Mouse (Mus musculus) kidney, postnatal 36 days (tissue): ENCODE measurements at regions not wholly inside any gene's neighbourhood (a gene's known extent, or its start where the extent isn't known, plus 50 kb on each side); places are given as distances from the start of the nearest gene placed in this dataset.

Experiments
- DNase-seq, 2 experiments: peaks; one replicate each; pipeline ENCODE4 v3.0.0; 2021 to 2022; ENCODE audit warnings: mixed read lengths in 2 of 2

DNA sequence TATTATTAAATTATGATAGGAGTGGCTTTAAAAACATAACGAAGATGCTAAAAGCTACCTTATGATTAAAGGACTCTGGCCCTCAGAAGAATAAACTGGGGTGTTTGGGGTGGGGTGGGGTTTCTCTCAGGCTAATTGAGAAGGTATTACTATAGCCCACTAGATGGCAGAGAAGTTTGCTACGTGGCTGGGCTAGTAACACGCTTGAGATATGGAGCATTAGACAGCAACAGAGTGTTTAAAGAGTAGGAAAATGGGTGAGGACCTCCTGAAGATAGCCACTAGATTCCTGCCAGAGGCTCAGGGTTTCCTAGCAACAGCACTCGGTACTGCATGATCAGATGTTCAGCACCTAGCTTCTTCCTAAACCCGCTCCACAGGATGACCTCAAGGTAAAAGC, 76.7 kb upstream of the Gpc5 start:
- DNase-seq = no peak

DNA sequence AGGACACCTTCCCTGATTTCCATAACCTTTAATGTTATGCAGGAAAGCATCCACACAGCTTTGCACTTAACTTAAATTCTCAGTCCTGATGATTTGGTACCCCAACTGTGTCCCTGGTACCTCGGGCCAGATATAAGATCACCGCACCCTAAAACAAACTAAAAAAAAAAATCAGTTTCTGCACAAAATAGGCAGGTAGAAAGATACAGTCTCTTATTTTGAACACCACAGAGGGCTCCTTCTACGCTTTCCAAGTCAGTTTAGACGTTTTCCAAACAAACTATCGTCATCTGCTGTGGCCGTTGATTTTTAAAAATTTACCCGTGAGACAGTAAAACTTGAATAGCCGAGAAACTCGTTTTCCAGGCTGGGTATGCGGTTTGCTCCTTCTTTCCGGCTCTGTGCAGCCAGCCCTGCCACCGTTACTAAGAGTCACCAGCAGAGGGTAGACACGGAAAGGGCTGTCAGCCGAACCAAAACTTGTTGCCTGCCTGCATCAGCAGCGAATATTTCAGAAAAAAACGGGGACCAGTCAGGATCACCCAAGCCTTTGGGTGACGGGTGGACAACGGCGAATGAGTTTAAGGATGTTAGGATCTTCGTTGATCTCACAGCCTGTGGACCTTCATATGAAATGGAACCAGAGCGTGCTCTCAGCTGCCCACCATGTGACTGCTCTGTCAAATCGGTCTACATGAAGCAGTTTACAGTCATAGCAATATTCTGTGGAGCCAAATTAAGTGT, 74.4 kb upstream of the Gpc5 start:
- peak; percentile 59 to 78 for DNase-seq

DNA sequence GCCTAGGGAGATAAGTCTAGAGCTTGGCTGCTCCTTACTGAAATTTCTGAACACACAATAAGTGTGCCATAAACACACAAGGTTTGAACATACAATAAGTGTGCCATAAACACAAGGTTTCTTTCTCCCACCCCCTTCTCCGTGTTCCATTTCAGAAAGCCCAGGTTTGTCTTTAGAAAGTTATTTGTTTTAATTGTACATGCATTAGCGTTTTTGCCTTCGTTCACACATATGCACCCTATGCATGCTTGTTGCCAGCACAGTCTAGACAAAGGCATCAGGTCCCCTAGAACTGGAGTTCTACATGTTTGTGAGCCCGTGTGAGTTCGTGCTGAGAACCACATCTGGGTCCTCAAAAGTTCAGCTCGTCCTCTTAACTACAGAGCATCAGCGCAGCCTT, 64.0 kb upstream of the Gpc5 start:
- DNase-seq = no peak

DNA sequence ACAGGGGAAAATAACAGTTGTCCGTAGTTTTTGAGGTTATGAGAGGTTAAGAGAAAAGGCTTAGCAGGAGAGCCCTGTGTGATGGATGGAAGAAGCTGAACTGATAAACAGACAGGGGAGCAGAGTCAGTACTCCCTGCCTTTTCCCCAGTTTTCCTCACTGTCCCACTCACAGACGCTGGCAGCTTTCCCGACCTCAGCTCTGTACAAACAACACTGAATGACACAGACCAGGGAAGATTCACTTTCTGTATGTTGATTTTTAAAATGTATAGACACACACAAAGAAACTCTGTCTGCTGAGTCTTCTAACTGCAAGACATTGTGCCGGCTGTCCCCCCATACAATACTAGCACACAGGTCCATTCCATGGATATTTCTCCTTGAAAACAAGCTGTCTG, 60.3 kb upstream of the Gpc5 start:
- no peak for DNase-seq

DNA sequence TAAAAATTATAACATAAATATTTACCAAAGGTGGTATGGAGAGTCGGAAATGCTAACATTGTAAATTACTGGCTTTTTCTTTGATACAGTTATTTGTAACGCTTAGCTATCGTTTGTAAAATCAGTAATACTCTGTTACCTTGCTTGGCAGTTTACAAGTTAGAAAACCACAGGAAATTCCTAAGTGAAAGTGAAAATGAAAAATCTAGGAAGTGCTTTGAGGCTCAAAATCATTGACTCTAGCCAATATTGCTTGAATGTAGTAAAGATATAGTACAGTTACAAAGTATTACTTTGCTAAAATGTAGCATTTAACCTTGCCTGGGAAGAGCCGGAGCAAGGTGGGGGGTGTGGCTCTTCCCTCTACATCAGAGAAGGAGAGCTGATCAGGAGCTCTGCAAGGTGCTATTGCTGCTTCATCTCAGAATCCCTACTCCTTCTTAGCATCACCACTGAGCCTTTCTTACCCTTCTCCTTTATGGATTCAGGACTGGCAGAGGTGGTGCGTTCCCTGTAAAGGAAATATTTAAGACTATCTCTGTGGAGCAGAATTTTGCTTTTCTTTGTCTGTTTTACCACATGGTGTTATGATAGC, 58.5 kb upstream of the Gpc5 start:
- no peak for DNase-seq

DNA sequence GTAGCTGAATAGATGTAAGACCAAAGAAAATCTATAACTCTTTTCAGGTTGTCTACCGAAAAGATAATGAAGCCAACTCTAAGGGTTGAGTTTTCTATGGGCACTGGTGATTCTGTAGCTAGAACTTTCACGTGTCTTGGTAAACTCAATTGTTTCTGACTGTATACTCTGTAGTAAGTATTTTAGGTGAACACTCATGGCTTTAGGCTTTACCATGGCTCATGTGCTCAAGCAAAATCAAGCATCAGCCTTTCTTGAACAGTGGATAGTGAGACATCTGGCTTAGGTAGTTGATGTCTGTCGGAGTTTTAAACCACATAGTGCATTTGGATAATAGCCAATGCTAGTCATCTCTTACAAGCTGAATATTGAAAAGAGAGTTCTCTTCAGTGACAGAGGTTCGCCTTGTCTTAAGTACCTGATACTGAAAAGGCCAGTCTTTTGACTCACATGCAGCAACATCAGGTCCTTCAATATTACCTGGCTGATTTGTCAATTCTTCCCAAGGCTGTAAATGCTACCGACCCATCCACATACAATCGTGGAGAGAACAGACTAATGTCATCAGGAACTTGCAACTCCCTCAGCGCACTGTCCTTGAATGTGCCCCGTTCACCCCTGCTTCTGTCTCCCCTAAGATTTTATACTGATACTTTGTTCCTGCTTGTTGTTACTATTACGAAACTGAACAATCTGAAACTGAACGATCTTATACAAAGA, 57.1 kb upstream of the Gpc5 start:
- no peak for DNase-seq

DNA sequence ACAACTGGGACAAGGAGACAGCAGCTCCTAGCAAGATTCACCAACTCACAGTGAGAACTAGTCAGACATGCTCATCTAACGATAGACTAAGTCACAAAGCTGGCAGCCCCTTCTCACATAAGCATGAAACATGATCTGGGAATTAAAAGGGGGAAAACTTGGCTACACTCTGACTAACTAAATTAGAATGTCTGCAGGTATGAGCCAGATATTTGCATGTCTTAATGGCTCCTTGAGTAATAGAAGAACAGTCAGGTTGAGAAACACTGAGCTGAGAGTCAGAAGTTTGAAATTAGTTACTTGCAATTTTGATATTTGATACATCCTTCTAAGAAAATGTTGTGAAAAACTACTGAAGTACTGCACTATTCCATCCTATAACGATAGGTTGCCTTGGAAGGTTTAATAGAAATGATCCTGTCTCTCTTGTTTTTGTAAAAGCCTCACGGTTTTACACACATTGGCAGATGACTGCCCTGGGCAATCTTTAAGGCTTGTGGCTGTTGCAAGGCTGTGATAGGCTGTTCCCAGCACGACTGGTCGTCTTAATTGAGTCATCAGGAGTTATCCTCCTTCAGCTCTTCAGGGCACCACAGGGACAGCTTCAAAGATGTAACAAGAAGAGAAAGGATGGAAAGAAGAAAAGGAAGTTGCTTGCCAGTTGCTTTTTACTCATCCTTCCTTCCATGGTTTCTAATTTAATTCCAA, 54.8 kb upstream of the Gpc5 start:
- no peak for DNase-seq

DNA sequence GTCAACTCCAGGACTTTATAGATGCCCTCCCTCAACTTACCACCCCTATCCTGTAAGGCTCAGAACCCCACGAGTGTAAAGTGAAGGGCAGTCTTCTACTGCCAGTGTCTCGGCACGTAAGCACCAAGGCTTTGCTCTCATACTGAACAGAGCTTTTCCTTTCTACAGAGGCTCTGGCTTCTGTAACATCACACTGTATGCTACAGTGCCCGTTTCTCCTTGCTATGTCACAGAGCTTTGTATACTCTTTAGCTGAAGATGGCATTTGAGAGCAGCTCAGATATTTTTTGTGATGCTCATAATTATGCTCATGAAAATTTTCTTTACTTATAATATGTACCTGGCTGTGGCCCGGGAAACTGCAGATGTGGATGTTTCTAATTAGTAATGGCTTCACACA, 53.2 kb upstream of the Gpc5 start:
- no peak for DNase-seq

DNA sequence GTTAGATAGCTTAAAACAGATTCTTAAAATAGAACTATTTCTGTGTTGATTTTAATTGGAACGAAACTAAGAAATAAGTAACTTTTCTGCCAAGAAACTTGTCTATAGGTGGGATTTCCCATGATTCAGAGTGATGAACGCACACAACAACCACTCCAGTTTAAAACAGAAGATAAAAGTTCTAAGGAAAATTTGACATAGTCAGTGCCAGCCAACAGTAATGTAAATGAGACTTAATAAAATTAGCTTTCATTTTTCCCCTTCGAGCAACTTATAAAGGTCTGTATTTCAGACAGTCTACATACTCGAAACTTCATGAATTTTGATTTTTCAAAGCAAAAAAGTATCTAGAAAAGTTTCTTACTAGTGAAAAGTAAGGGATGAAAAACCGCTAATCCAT, 52.5 kb upstream of the Gpc5 start:
- DNase-seq = no peak

DNA sequence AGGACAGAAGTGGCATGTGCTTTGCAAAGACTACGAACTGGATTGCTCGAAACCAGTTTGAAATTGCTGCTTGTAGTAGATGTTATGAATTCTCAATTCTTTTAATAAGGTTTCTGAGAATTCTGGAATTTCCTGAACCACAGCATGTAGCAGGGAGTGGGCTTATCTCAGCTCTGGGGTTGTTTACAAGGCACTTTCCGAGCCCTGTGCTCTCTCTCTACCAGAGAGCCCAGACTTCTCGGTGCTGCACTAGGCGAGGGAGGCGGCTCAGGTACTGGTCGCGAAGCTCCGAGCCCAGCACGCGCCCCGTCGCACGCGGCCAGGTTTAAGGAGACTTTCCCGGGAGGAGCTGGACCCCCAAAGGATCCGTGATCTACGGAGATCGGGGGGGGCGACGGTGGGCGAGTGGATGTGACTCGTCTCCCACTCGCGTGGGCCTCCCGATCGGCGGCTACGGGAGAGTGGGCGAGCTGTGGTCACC, 51.9 kb upstream of the Gpc5 start:
- DNase-seq = peak; percentile 8 to 58

DNA sequence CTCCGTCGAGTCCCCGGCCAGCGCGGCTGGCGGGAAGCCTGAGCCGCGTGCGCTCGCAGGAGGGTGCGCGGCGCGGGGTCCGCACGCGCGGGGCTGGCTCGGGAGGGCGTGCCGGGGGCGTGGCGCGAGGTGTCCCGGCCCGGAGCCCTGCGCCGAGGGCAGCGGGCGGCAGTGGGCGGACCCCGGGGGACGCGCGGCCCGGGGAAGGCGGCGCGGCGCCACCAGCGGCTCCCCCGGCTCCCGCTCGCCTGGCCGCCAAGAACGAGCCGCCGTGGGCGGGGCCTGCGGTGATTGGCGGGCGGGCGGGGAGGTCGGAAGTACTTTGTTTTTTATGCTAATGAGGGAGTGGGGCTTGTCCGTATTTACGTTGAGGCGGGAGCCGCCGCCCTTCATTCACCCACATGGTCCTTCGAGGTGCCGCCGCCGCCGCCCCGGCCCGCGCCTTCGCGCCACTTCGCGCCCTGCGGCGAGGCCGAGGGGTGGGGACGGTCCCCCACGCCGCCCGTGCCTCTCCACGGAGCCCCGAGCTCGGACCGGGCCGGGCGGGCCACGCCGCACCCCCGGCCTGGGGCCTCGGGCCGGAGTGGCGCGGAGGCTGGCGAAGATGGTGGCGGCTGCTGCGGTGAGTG, 51.3 kb upstream of the Gpc5 start:
- DNase-seq = peak; percentile 92 to 95

DNA sequence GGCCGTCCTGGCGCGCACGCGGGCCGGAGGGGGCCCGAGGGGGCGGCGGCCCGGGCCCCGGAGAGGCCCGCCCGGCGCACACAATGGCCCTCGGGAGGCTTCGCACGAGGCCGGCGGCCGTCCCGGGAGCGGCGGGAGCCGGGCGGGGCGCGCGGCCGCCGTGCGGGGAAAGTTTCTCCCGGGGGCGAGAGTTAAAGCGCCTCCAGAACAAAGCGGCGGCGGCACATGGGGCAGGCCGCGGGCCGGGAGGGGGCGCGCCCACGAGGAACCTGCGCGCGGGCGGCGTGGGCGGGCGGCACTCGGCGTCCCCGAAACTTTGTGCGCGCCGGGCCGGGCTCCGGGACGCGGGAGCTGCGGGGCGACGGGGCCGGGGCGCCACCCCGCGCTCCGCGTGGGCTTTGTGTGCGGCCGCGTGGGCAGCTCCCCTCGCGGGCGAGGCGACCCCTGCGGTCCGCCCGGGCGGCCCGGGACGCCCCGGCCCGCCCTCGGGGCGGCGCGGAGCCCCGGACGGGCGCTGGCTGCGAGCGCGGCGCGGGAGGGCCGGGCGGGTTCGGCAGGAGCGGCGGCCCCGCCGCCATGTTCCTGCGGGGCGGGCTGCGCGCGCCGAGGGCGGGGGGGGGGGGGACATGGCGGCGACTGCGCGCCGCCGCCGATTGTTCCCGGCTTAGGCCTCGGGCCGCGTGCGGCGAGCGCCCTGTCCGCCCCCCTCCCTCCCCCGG, 50.5 kb upstream of the Gpc5 start:
- peak; percentile 11 to 58 for DNase-seq

DNA sequence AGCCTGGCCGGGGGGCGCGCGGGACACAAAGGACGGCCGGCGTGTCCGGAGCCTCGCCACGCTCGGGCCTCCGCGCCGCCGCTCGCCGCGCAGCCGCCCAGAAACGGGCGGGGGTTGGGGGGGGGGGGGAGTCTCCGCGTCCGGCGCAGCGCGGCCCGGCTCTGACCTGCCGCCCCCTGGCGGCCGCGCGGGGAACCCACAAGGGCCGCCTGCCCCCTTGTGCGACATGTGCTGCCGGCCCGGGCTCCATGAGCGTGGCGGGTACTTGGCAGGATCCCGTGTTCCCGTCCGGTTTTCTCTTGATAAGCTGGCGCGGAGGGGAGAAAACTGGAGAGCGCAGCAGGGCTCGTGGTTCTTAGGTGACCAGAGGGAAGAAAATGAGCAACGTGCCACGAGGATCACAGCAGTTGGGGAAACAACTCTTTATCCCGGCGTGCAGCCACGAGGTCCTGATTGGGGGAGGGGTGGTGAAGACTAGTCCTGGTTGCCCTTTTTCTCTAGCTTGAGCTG, 49.9 kb upstream of the Gpc5 start:
- peak; percentile 92 to 93 for DNase-seq
